Mouse (Mus musculus) lung, postnatal 0 days (tissue): Measurements from ENCODE around the gene Spata25. TPM values are rescaled to one million over a fixed set of nuclear protein-coding genes. Genes with fewer than 3 reads are reported as not detected.

Source experiments
- ATAC-seq: fragments of 200-750 bp; cut with Nextera tagmentation; 2 replicates; pipeline ENCODE4 v1.8.0; 2017; ENCODE audit warnings: moderate library complexity
- DNase-seq: peaks from one replicate; pipeline ENCODE4 v3.0.0-alpha.2; 2016; ENCODE audit warnings: low spot score
- H3K27ac ChIP-seq: fragments of 300-500 bp; sonication (generic); 2 replicates; pipeline ENCODE4 v1.5.1; 2014; ENCODE audit warnings: antibody characterized with exemption, mild to moderate bottlenecking, low read length, mixed read lengths
- H3K27me3 ChIP-seq: fragments of 300-500 bp; sonication (generic); replicated peaks from 2 replicates; pipeline ENCODE4 v1.6.1; 2014; ENCODE audit warnings: low read length, mixed read lengths; ENCODE audit not compliant: insufficient read depth
- H3K36me3 ChIP-seq: fragments of 300-500 bp; sonication (generic); 2 replicates; pipeline ENCODE4 v1.6.1; 2014; ENCODE audit warnings: low read length, mixed read lengths; ENCODE audit not compliant: insufficient read depth
- H3K4me1 ChIP-seq: fragments of 300-500 bp; sonication (generic); 2 replicates; pipeline ENCODE4 v1.6.1; 2014; ENCODE audit warnings: antibody characterized with exemption, low read depth, low read length, mixed read lengths; ENCODE audit not compliant: insufficient read depth
- H3K4me2 ChIP-seq: fragments of 300-500 bp; sonication (generic); replicated peaks from 2 replicates; pipeline ENCODE4 v1.6.1; 2014; ENCODE audit warnings: low read depth, mild to moderate bottlenecking, low read length, moderate library complexity, mixed read lengths
- H3K4me3 ChIP-seq: fragments of 300-500 bp; sonication (generic); 2 replicates; pipeline ENCODE4 v1.5.1; 2014; ENCODE audit warnings: low read depth, low read length
- H3K9ac ChIP-seq: fragments of 300-500 bp; sonication (generic); replicated peaks from 2 replicates; pipeline ENCODE4 v1.6.1; 2014; ENCODE audit warnings: low read depth, mild to moderate bottlenecking
- H3K9me3 ChIP-seq: fragments of 300-500 bp; sonication (generic); 2 replicates; pipeline ENCODE4 v1.6.1; 2016; ENCODE audit warnings: low read length, mixed read lengths
- CTCF ChIP-seq: IDR thresholded peaks from 2 replicates; pipeline ENCODE4 v1.5.1; 2016; ENCODE audit warnings: antibody characterized with exemption, mild to moderate bottlenecking
- EP300 ChIP-seq: IDR thresholded peaks from 2 replicates; pipeline ENCODE4 v1.6.1; 2016; ENCODE audit warnings: antibody characterized with exemption, mild to moderate bottlenecking, control low read depth
- WGBS: fragments of 180-500 bp; shearing (Covaris S2); extraction: QIAGEN DNeasy Blood & Tissue Kit; methylation state at CpG from one replicate; pipeline ENCODE4 v1.1.7; 2014; 5-methylcytosine and 5-hydroxymethylcytosine counted together
- polyA plus RNA-seq: library from polyadenylated mRNA; unstranded; fragments of >200 nt; fragmentation: Nextera tagmentation; extraction: Ambion mirVana; gene quantifications from 2 replicates; pipeline ENCODE4 v1.2.1, GENCODE M21; 2015

Spata25 gene
- polyA plus RNA-seq, 1 experiment from 2014 or later = not detected

DNA sequence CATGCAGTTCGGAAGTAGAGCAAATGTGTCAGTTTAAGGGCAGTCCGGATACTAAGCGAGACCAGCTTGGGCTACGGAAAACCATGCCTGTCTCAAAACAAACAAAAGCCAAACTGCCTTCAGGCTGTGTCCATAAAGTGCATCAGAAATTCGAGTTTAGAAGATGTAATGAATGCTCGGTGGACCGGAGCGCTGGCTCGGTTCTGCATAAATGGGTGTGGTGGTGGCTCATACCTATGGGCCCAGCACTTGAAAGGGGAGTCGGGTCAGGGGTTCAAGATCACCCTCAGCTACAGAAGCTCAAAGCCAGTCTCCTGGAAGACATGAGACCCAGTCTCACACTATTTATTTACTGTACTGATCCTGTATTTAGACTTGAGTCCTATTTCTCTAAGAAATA is 40.6 kb downstream of the Spata25 start:
- H3K4me2 ChIP-seq = peak overlapping the region; percentile 22; the same call in 1 of the 2 replicates
- no peak for ATAC-seq
- no peak for DNase-seq
- no peaks in the 10 kb centered on the region for H3K9me3 ChIP-seq
- H3K4me3 ChIP-seq = no peak overlapping the region
- H3K36me3 ChIP-seq = peaks cover 13% of the 10 kb centered on the region; the same call in 1 of the 2 replicates
- H3K4me1 ChIP-seq = 0 out of 2 replicates have a peak, but pooled peaks cover 8% of the 10 kb centered on the region
- TF ChIP-seq EP300 (no peak), CTCF (no peak)
- 74% methylated on average over 10 of the region's 10 CpGs for WGBS
- H3K27ac ChIP-seq = no peak overlapping the region
- no peaks in the 10 kb centered on the region for H3K27me3 ChIP-seq
- no peak overlapping the region for H3K9ac ChIP-seq

DNA sequence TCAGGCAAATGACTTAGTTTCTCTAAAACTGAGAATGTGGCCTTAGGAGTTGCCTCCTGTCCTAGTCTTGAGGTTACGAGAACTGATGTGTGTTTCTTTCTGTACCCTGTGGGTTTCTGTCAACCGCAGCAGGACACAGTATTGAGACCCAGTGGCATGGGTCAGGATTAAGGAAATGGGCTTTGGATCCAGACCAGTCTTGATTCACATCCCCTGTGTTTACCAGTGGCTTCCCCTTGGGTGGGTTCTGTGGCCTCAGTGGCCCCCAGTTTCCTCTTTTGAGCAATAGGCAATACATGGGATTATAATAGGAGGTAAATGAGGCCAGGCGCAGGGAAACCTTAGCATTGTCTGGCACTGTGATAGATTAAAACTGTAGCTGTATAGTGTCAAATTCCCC is 41.3 kb downstream of the Spata25 start:
- H3K9me3 ChIP-seq = no peaks in the 10 kb centered on the region
- H3K27ac ChIP-seq = peak overlapping the region; percentile 20; the same call in 1 of the 2 replicates
- WGBS = 70% methylated on average over 3 of the region's 3 CpGs
- DNase-seq (no peak), ATAC-seq (no peak)
- H3K27me3 ChIP-seq = no peaks in the 10 kb centered on the region
- H3K9ac ChIP-seq = no peak overlapping the region
- no peak for TF ChIP-seq CTCF
- no peak for TF ChIP-seq EP300
- H3K36me3 ChIP-seq = peaks cover 6% of the 10 kb centered on the region; the same call in 1 of the 2 replicates
- 0 out of 2 replicates have a peak, but pooled peaks cover 8% of the 10 kb centered on the region for H3K4me1 ChIP-seq
- H3K4me3 ChIP-seq = no peak overlapping the region
- H3K4me2 ChIP-seq = peak overlapping the region; percentile 89

DNA sequence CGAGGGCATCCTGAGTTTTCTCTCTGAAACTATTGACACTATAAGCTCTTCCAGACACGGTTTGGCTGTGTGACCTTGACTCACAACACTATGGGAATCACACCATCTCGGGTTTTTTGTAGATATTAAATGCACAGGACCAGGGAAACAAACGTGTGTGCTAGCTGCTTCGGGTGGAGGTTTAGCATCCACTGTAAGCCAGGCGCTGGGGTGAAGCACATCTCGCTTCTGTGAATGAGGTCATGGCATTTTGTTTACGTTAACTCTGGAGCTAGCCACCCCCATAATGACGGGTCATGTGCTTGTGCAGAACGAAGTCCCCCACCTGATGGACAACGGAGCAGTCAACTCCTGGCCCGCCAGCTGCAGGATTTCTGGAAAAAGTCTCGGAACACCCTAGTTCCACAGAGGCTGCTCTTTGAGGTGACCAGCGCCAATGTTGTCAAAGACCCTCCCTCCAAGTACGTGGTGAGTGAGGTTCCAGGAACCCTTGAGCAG is 41.9 kb downstream of the Spata25 start:
- ATAC-seq (peak; percentile 32), DNase-seq (peak; percentile 80)
- peak overlapping the region; percentile 70 for H3K9ac ChIP-seq
- no peaks in the 10 kb centered on the region for H3K27me3 ChIP-seq
- H3K9me3 ChIP-seq = no peaks in the 10 kb centered on the region
- H3K36me3 ChIP-seq = no peaks in the 10 kb centered on the region
- peak overlapping the region; percentile 89 for H3K4me2 ChIP-seq
- TF ChIP-seq CTCF (no peak), EP300 (no peak)
- H3K4me3 ChIP-seq = peak overlapping the region; percentile 71
- WGBS = 5% methylated on average over 15 of the region's 15 CpGs
- peak overlapping the region; percentile 96 for H3K27ac ChIP-seq
- 0 out of 2 replicates have a peak, but pooled peaks cover 8% of the 10 kb centered on the region for H3K4me1 ChIP-seq

DNA sequence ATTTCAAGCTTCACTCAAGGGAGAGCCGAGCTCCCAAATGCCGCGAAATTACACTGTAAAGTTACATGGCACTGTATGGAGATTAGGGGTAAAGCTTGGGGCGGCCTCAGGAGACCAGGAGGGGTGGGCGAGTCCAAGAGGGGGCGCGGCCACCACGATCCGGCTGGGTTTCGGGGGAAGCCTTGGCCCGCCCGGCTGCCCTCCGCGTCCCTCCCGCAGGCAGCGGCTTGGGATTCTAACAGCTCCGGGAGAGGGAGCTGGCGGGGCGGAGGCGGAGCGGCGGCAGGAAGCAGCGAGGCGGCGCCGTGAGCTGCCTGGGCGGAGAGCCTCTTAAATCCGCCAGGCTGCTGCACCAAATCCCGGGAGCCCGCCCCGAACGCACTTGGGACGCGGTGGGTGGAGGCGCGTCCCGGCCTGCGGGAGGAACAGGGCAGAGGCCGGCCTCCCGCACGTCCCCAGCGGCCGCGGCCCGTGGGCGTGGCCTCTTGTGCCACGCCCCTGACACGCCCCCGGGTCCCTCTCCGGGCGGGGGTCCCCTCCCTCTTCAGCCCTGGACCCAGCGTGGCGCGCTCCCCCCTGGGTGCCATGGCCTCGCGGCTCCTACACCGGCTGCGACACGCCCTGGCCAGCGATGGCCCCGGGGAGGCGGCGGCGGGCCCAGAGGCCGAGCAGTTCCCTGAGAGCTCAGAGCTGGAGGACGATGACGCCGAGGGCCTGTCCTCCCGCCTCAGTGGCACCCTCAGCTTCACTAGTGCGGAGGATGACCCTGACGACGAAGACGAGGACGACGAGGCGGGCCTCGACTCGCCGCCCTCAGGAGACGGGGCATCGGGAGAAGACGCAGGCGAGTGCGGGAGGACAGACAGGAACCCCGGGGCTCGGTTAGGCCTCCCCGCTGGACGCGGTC is 42.6 kb downstream of the Spata25 start, which contains the start of gene Snx21:
TSS of gene Snx21 (plus strand) at position 343 of the 907 bp plus-strand sequence.
- Histone ChIP-seq H3K36me3 (no peaks in the 10 kb centered on the region), H3K9me3 (no peaks in the 10 kb centered on the region), H3K27ac (peak within 1 kb of the TSS; percentile 96), H3K9ac (peak within 1 kb of the TSS; percentile 70), H3K27me3 (no peaks in the 10 kb centered on the region), H3K4me2 (peak within 1 kb of the TSS; percentile 89), H3K4me1 (0 out of 2 replicates have a peak, but pooled peaks cover 8% of the 10 kb centered on the region), H3K4me3 (peak within 1 kb of the TSS; percentile 71)
- DNase-seq = peak; percentile 95
- WGBS = under 1% methylated on average over 59 of the region's 89 CpGs
- no peak for TF ChIP-seq EP300
- TF ChIP-seq CTCF = peak; percentile 69
- ATAC-seq = peak; percentile 94

DNA sequence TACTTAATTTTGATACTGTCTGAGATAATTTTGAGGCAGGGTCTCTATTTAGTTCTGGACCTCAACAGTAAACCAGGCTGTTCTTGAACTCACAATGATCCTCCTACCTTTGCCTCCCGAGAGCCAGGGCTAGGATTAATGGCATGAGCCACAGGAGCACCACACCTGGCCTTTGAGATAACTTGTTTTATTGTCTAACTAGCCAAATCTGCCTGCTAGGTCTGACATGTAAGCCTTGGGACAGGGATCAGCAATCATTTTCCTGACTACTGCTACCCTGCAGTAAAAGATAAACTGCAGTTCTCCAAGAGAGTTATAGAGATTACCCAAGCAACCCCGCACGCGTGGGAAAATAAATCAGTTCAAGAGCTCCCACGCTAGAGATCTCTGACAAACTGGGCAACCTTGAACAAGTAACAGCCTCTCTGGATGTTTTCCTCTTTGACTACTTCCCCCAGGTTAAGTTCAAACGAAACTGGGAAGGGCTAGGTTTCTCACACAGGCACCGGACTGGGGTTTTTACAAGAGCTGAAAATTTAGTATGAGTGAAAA is 43.4 kb downstream of the Spata25 start:
- Histone ChIP-seq H3K9ac (peak overlapping the region; percentile 70; the same call in 1 of the 2 replicates), H3K4me3 (peak overlapping the region; percentile 71), H3K27me3 (no peaks in the 10 kb centered on the region), H3K36me3 (no peaks in the 10 kb centered on the region), H3K4me1 (0 out of 2 replicates have a peak, but pooled peaks cover 8% of the 10 kb centered on the region), H3K27ac (peak overlapping the region; percentile 96), H3K4me2 (peak overlapping the region; percentile 89), H3K9me3 (no peaks in the 10 kb centered on the region)
- ATAC-seq (no peak), DNase-seq (no peak)
- no peak for TF ChIP-seq EP300
- TF ChIP-seq CTCF = no peak
- 3% methylated on average over 7 of the region's 7 CpGs for WGBS
